Mouse (Mus musculus) heart, postnatal 0 days (tissue): ENCODE data around the gene Wnt7b.

Experiments used
- CTCF ChIP-seq: IDR thresholded peaks from 2 replicates; pipeline ENCODE4 v1.5.1; 2016; ENCODE audit warnings: antibody characterized with exemption, control low read depth, low read depth
- EP300 ChIP-seq: IDR thresholded peaks from 2 replicates; pipeline ENCODE4 v1.6.1; 2016; ENCODE audit warnings: antibody characterized with exemption, low read depth

DNA sequence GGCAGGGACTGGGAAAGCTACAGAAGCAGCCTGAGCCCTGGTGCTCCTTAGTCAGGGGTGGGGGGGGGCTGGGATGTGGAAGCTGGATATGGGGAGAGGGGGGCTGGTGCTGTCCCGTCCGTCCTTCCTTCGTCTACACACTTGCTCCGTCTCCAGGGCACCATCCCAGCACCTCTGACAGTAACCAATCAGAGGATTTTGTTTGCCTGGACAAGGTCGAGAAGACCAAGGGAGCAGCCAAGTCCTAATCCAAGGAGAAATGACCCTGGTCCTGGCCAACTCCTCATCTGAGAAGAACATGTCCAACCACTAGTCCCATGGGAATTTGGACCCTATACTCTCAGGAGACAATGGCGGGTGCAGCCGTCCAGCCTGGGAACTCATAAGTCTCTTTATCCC is 18.4 kb upstream of the Wnt7b start:
- TF ChIP-seq EP300 (no peak; the same call in 1 of the 2 replicates), CTCF (no peak)
